Mouse (Mus musculus): ENCODE data around the gene Col4a1.

Gene Col4a1

DNA sequence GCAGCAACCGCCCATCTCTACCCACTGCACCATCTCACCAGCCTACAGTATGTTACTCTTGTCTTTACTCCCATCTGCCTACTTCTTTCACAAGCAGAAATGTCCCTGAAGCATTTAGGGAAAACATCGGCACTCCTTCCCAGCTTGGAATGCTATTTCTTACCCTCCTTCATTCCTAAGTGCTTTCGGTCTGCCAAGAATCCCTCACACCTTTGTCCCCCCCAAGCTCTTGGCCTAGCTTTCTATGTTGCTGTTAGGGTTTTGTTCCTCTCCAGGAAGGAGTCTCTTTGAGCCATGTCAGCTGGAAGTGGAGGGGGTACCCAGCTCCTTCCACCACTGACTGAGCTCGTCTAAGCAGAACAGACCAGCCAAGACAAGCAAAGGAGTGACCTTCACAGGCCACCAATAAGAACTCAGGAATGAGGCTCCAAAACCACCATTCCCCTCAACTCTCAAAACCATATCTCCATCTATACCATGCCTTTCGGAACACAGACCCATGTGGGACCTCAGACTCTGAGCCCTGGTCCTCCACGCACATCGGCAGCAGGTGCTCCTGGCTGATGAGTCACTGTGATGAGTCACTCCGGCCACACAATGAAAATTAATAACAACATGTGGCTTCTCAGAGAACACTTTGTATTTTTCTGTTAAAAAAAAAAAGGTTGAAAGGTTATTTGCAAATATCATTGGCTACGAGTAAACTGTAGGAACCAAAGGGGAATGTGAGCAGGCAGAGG, 156.9 kb downstream of the Col4a1 start:
- no peaks in the 10 kb centered on the region for H3K27me3 ChIP-seq (ENCODE audit: control insufficient read depth, insufficient read depth, low read length, poor library complexity, severe bottlenecking)
- no peak for DNase-seq (ENCODE audit: low read depth, low spot score)
- no peaks in the 10 kb centered on the region for H3K36me3 ChIP-seq (ENCODE audit: control insufficient read depth, insufficient read depth, low read length, poor library complexity, severe bottlenecking)

DNA sequence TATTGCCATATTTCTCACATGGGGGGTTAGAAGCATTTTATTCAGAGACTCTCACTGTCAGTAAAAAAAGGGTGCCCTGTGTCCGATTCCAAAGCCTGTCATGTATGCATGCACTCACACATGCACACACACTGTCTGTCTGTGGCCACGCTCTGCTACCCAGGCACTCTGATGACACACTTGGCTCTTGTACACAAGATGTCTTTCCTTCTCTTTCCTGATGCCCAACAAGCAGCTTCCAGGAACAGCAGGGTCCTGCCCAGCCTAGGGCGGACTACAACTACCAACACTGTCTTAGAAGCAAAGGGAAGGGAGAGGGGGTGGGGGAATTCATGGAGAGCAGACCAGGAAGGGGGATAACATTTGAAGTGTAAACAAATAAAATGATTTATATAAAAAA, 162.4 kb downstream of the Col4a1 start:
- H3K27me3 ChIP-seq (ENCODE audit: control insufficient read depth, insufficient read depth, low read length, poor library complexity, severe bottlenecking): no peaks in the 10 kb centered on the region
- no peaks in the 10 kb centered on the region for H3K36me3 ChIP-seq (ENCODE audit: control insufficient read depth, insufficient read depth, low read length, poor library complexity, severe bottlenecking)
- DNase-seq (ENCODE audit: low read depth, low spot score): no peak

DNA sequence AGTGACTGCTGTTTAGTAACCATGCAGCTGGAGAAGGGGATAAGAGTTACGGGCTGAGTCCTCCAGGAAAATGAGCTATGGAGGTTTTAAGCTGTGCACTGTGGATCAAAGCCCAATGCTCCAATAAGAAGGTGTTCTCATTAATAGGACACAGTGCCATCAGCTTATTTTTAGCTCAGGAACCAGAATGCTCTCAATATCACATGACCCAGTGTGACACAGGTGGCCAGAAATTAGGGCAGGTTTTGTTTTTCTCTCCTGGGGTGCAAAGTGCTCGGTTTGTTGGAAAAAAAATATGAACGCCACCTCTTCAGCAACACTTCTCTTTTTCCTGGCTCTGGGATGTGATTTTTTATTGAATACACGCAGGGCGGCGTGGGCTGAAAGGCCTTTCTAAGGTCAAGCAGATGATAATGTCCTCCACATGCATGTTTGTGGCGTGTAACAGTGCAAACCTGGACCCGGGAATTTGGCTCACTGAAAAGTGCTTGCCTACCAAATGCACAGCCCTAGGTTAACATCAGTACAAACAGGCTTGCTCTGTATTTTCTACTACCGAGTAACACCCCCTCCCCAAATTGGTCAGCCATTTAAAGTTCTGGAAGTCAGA, 163.3 kb downstream of the Col4a1 start:
- DNase-seq (ENCODE audit: low read depth, low spot score): no peak
- H3K27me3 ChIP-seq (ENCODE audit: control insufficient read depth, insufficient read depth, low read length, poor library complexity, severe bottlenecking): no peaks in the 10 kb centered on the region
- no peaks in the 10 kb centered on the region for H3K36me3 ChIP-seq (ENCODE audit: control insufficient read depth, insufficient read depth, low read length, poor library complexity, severe bottlenecking)

DNA sequence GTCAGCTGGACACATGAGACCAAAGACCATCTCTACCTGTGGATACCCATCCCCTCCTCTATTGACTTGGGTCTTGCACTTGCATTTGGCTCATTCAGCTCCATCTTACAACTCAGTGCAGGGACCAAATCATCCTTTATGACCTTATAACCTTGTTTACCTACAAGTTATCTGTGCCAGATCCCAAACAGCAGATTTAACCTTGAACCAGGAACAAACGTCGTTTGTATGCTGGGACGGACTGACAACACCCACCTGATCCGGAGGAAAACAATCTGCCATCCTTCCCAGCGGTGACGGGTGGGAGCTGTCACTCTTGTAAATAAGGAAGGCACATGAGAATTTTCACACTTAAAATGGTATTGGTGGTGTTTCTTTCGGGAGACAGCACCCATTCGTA, 163.8 kb downstream of the Col4a1 start:
- H3K27me3 ChIP-seq (ENCODE audit: control insufficient read depth, insufficient read depth, low read length, poor library complexity, severe bottlenecking): no peaks in the 10 kb centered on the region
- no peaks in the 10 kb centered on the region for H3K36me3 ChIP-seq (ENCODE audit: control insufficient read depth, insufficient read depth, low read length, poor library complexity, severe bottlenecking)
- DNase-seq (ENCODE audit: low read depth, low spot score): no peak
